Mouse (Mus musculus): ENCODE data around the gene Neurod2.

Neurod2 gene

GRCm38 (mm10) chr11:98318421-98319116, 10.9 kb downstream of the Neurod2 start:
- DNase-seq (ENCODE audit: low read depth, low spot score) = no peak

- DNase-seq (ENCODE audit: low read depth, low spot score) = no peak
Observed at GRCm38 (mm10) chr11:98317479-98317878, 12.0 kb downstream of the Neurod2 start.

- DNase-seq (ENCODE audit: low read depth, low spot score) = no peak
Observed at GRCm38 (mm10) chr11:98313790-98314323, 15.6 kb downstream of the Neurod2 start.

- DNase-seq (ENCODE audit: low read depth, low spot score) = no peak
Observed at GRCm38 (mm10) chr11:98298484-98299205, 30.8 kb downstream of the Neurod2 start.

- DNase-seq (ENCODE audit: low read depth, low spot score) = no peak
Observed at GRCm38 (mm10) chr11:98297778-98298177, 31.7 kb downstream of the Neurod2 start.

- DNase-seq (ENCODE audit: low read depth, low spot score) = no peak
Observed at GRCm38 (mm10) chr11:98296916-98297315, 32.5 kb downstream of the Neurod2 start.

- DNase-seq (ENCODE audit: low read depth, low spot score) = no peak
Observed at GRCm38 (mm10) chr11:98296277-98296676, 33.2 kb downstream of the Neurod2 start.

GRCm38 (mm10) chr11:98295013-98295585, 34.3 kb downstream of the Neurod2 start:
- DNase-seq (ENCODE audit: low read depth, low spot score) = no peak

- peak; percentile 35 for DNase-seq (ENCODE audit: low read depth, low spot score)
Observed at GRCm38 (mm10) chr11:98294188-98295012, 35.0 kb downstream of the Neurod2 start.

- DNase-seq (ENCODE audit: low read depth, low spot score) = no peak
Observed at GRCm38 (mm10) chr11:98293070-98293469, 36.4 kb downstream of the Neurod2 start.

GRCm38 (mm10) chr11:98290906-98291305, 38.5 kb downstream of the Neurod2 start:
- no peak for DNase-seq (ENCODE audit: low read depth, low spot score)

GRCm38 (mm10) chr11:98289873-98290272, 39.6 kb downstream of the Neurod2 start:
- no peak for DNase-seq (ENCODE audit: low read depth, low spot score)

GRCm38 (mm10) chr11:98287961-98288360, 41.5 kb downstream of the Neurod2 start:
- DNase-seq (ENCODE audit: low read depth, low spot score) = no peak

GRCm38 (mm10) chr11:98287531-98287930, 41.9 kb downstream of the Neurod2 start:
- no peak for DNase-seq (ENCODE audit: low read depth, low spot score)

- DNase-seq (ENCODE audit: low read depth, low spot score) = no peak
Observed at GRCm38 (mm10) chr11:98285368-98285767, 44.1 kb downstream of the Neurod2 start.

- peak; percentile 32 for DNase-seq (ENCODE audit: low read depth, low spot score)
Observed at GRCm38 (mm10) chr11:98284230-98284629, 45.2 kb downstream of the Neurod2 start.

- no peak for DNase-seq (ENCODE audit: low read depth, low spot score)
Observed at GRCm38 (mm10) chr11:98283740-98284139, 45.7 kb downstream of the Neurod2 start.

All from CD4-positive helper T cell, adult 2 months (primary cell).